Mouse (Mus musculus): ENCODE data around the gene Siglec1. TPM values are rescaled to one million over a fixed set of nuclear protein-coding genes. Genes with fewer than 3 reads are reported as not detected.
"Not testable (repeated sequence)": the region's sequence is repeated elsewhere in the genome, so short reads cannot be mapped to it uniquely, and the experiment has no call there.

The Siglec1 gene
- polyA plus RNA-seq, 1 experiment from 2014 or later, result 0.13 TPM

DNA sequence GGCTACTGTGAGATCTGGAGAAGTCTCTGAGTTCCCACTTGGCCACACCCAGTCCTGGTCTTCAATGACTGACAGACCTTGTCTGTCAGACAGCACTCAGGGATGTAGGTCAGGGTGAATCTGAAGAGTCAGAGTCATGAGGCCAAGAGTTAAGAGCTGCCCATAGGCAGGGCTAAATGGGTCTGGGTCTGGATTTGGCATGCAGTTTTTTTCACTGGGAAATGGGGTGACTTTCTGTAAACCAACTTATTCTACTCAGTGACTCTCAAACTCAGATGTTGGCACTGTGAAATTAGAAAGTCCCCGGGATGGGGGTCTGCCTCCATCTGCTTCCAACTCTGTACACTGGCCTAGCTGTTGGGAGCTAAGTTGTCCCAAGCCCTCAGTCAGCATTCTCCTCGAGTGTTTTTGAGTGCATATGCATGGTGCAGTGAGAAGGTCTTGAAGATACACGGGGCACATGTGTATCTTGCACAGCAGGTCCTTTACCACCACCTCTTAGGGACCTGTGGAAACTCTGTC lies 42.1 kb upstream of the Siglec1 start:
- Histone ChIP-seq H3K36me3 (ENCODE audit: control insufficient read depth, insufficient read depth) (no peaks in the 10 kb centered on the region), H3K4me1 (replicated peaks; ENCODE audit: control insufficient read depth, insufficient read depth, low read length) (peaks cover 6% of the 10 kb centered on the region), H3K9ac (replicated peaks; ENCODE audit: low read depth, low read length) (no peak overlapping the region), H3K27me3 (replicated peaks; ENCODE audit: control insufficient read depth, insufficient read depth, low read length) (no peaks in the 10 kb centered on the region), H3K27ac (ENCODE audit: low read length) (no peak overlapping the region), H3K4me2 (ENCODE audit: low read length) (no peak overlapping the region), H3K4me3 (replicated peaks; ENCODE audit: low read length) (no peak overlapping the region), H3K9me3 (ENCODE audit: control insufficient read depth, low read length) (no peaks in the 10 kb centered on the region)
- no peak for ATAC-seq
- 85% methylated on average over 3 of the region's 3 CpGs for WGBS

DNA sequence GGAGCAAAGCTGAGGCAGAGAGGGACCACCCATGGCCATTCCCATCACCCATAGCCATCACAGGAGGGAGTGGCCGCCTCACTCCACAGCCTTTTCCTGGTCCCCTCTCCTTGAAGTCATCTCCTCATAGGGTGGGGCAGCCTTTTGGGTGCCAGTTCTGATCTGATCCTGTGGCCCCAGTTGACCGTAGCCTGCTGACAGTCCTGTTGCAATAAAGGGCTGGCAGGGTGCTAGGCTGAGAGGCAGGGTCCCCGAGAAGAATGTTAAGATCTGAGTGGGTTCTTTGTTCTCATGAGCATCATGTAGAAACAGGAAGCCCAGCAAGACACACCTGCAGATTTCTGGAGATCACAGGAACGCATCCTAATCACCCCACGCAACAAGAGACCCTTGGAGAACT lies 41.6 kb upstream of the Siglec1 start:
- Histone ChIP-seq H3K9ac (replicated peaks; ENCODE audit: low read depth, low read length) (no peak overlapping the region), H3K36me3 (ENCODE audit: control insufficient read depth, insufficient read depth) (no peaks in the 10 kb centered on the region), H3K27me3 (replicated peaks; ENCODE audit: control insufficient read depth, insufficient read depth, low read length) (no peaks in the 10 kb centered on the region), H3K4me3 (replicated peaks; ENCODE audit: low read length) (no peak overlapping the region), H3K4me2 (ENCODE audit: low read length) (no peak overlapping the region), H3K4me1 (replicated peaks; ENCODE audit: control insufficient read depth, insufficient read depth, low read length) (peaks cover 6% of the 10 kb centered on the region), H3K9me3 (ENCODE audit: control insufficient read depth, low read length) (no peaks in the 10 kb centered on the region), H3K27ac (ENCODE audit: low read length) (no peak overlapping the region)
- ATAC-seq, result no peak
- whole genome bisulfite sequencing, result 85% methylated on average over 5 of the region's 5 CpGs

DNA sequence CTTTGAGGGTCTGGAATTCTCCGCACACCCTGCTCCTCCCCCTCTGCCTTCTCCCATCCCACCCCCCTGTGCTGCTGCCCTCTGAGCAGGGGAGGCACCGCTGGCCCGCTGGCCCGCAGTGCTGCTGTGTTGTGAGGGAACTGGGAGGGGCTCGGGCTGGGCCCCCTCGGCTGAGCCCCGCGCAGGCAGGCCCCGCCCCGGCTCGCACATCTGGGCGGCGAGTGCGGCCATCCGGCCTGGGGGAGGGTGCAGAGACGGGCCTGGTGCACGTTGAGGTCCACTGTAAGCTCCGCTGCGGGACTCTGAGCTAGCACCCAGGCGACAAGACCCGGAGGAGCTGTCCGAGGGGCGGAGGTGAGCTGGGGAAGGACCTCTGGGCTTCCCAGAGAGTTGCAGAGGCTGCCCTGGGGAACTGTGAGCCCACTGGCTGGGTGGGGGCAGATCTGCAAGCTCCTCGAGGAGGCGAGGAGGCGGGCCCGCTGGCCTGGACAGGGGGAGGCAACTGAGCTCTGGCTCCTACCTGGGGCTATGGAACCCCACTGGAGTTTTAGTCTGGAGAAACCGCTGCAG lies 40.7 kb upstream of the Siglec1 start, which contains the start of gene Hspa12b:
Hspa12b (plus strand) TSS at position 120 of the 570 bp plus-strand sequence.
- H3K36me3 ChIP-seq (ENCODE audit: control insufficient read depth, insufficient read depth), result no peaks in the 10 kb centered on the region
- H3K27ac ChIP-seq (ENCODE audit: low read length), result no peak within 1 kb of the TSS
- H3K4me3 ChIP-seq (replicated peaks; ENCODE audit: low read length), result peak within 1 kb of the TSS; percentile 33
- H3K9me3 ChIP-seq (ENCODE audit: control insufficient read depth, low read length), result no peaks in the 10 kb centered on the region
- H3K4me2 ChIP-seq (ENCODE audit: low read length), result peak within 1 kb of the TSS; percentile 62
- H3K27me3 ChIP-seq (replicated peaks; ENCODE audit: control insufficient read depth, insufficient read depth, low read length), result no peaks in the 10 kb centered on the region
- H3K9ac ChIP-seq (replicated peaks; ENCODE audit: low read depth, low read length), result peak within 1 kb of the TSS; percentile 56
- 1% methylated on average over 28 of the region's 28 CpGs for WGBS
- peak; percentile 61 for ATAC-seq
- peaks cover 6% of the 10 kb centered on the region for H3K4me1 ChIP-seq (replicated peaks; ENCODE audit: control insufficient read depth, insufficient read depth, low read length)

DNA sequence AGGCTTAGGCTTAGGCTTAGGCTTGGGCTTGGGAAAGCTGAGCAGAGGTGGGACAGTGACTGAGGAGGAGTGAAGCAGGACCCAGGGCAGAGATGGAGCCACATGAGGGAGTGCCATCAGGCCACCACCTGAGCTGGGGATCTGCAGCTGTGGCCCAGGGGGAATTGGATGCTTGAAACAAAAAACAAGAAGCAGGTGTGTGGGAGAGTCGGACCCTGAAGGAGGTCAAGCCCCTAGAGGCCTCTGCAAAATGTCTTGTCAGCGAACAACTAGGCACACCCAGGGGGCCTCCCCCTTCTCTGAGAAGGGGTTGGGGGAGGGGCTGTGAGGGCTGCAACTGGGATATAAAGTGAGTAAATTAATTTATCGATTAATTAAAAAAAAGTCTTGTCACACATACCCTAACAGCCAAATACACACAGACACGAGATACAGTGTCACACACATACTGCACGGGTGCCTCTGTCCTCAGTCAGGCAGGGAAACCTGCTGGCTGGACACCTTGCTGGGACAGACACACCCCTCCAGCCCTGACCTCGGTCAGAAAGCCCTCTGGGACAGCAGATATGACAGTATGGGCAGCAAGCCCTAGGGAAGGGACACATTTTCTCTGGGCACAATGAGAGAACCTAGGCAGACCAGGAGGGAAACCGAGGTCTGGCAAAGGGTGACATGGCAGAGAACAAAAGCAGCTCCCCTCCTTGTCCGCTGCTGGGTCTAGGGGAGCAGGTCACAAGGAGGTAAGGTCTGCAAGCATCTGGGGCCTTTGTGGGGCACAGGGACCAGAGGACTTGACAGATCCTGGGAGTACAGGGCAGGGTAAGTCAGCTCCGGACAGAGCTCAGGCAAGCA lies 39.6 kb upstream of the Siglec1 start:
- H3K4me3 ChIP-seq (replicated peaks; ENCODE audit: low read length), result no peak overlapping the region
- H3K4me2 ChIP-seq (ENCODE audit: low read length), result no peak overlapping the region
- H3K9ac ChIP-seq (replicated peaks; ENCODE audit: low read depth, low read length), result no peak overlapping the region
- no peaks in the 10 kb centered on the region for H3K27me3 ChIP-seq (replicated peaks; ENCODE audit: control insufficient read depth, insufficient read depth, low read length)
- WGBS, result 47% methylated on average over 9 of the region's 9 CpGs
- no peak overlapping the region for H3K27ac ChIP-seq (ENCODE audit: low read length)
- H3K9me3 ChIP-seq (ENCODE audit: control insufficient read depth, low read length), result no peaks in the 10 kb centered on the region
- no peak for ATAC-seq
- no peaks in the 10 kb centered on the region for H3K36me3 ChIP-seq (ENCODE audit: control insufficient read depth, insufficient read depth)
- peaks cover 6% of the 10 kb centered on the region for H3K4me1 ChIP-seq (replicated peaks; ENCODE audit: control insufficient read depth, insufficient read depth, low read length)

DNA sequence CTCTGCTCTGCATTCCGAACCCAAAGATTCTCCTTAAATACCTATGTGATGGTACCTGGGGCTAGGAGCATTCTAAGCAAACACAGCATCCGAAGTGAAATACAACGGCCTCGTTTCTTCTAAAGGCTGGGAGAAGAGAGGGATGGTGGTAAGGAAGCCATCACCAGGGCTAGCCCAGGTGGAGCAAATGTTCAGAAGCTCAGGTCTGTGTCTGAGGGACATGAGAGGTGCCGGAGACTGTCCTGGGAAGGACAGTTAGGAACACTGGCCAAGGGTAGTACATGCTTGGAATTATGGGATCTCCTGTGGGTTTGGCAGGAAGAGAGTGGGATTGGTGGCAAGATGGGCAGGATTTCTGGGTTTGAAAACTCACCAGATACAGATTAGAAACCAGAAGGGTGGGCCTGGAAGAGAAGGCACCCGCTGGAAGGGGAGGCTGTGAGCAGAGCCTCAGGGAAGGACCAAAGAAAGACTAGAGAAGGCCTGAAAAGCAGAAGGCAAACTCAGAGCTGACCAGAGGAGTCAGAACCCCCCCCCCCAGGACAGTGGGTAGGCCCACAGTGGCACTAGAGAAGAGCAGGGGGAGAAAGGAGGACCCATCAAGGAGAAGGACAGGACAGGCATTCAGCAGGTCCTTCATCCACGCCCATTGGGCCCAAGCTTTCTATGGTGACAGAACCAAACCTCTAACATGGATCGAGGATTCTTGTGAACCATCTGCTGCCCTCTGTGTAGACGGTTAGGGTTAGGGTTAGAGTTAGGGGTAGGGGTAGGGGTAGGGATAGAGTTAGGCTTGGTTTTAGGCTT lies 38.8 kb upstream of the Siglec1 start:
- WGBS, result 93% methylated on average over 9 of the region's 9 CpGs
- no peak for ATAC-seq

DNA sequence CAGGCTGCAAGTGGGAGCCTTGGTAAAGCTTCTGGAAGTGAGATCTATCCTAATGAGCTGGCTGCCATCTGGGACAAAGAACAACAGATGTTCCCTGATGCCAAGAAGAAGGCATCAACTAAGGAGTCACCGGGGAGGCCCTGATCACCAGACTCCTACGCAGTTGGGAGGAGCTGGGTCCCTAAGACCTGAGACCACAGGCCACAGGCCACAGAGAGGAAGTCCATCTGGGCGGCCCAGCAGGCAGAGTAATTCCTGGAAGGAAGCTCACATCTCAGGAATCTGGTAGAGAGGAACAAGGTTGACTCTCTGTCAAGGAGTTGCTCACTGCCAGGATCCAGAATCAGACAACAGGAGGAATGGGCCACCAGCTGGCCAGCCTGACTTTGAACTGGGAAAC lies 37.6 kb upstream of the Siglec1 start:
- Histone ChIP-seq H3K9me3 (ENCODE audit: control insufficient read depth, low read length) (no peaks in the 10 kb centered on the region), H3K9ac (replicated peaks; ENCODE audit: low read depth, low read length) (no peak overlapping the region), H3K27me3 (replicated peaks; ENCODE audit: control insufficient read depth, insufficient read depth, low read length) (no peaks in the 10 kb centered on the region), H3K27ac (ENCODE audit: low read length) (no peak overlapping the region), H3K4me3 (replicated peaks; ENCODE audit: low read length) (no peak overlapping the region), H3K4me2 (ENCODE audit: low read length) (no peak overlapping the region), H3K4me1 (replicated peaks; ENCODE audit: control insufficient read depth, insufficient read depth, low read length) (peaks cover 6% of the 10 kb centered on the region), H3K36me3 (ENCODE audit: control insufficient read depth, insufficient read depth) (no peaks in the 10 kb centered on the region)
- WGBS, result 79% methylated on average over 3 of the region's 3 CpGs
- ATAC-seq, result no peak

More for the DNA sequence above, 38.8 kb upstream of the Siglec1 start:
- Histone ChIP-seq H3K4me3 (replicated peaks; ENCODE audit: low read length) (no peak overlapping the region), H3K4me2 (ENCODE audit: low read length) (no peak overlapping the region), H3K9me3 (ENCODE audit: control insufficient read depth, low read length) (no peaks in the 10 kb centered on the region), H3K9ac (replicated peaks; ENCODE audit: low read depth, low read length) (no peak overlapping the region), H3K27me3 (replicated peaks; ENCODE audit: control insufficient read depth, insufficient read depth, low read length) (no peaks in the 10 kb centered on the region), H3K4me1 (replicated peaks; ENCODE audit: control insufficient read depth, insufficient read depth, low read length) (peaks cover 6% of the 10 kb centered on the region), H3K36me3 (ENCODE audit: control insufficient read depth, insufficient read depth) (no peaks in the 10 kb centered on the region), H3K27ac (ENCODE audit: low read length) (no peak overlapping the region)

DNA sequence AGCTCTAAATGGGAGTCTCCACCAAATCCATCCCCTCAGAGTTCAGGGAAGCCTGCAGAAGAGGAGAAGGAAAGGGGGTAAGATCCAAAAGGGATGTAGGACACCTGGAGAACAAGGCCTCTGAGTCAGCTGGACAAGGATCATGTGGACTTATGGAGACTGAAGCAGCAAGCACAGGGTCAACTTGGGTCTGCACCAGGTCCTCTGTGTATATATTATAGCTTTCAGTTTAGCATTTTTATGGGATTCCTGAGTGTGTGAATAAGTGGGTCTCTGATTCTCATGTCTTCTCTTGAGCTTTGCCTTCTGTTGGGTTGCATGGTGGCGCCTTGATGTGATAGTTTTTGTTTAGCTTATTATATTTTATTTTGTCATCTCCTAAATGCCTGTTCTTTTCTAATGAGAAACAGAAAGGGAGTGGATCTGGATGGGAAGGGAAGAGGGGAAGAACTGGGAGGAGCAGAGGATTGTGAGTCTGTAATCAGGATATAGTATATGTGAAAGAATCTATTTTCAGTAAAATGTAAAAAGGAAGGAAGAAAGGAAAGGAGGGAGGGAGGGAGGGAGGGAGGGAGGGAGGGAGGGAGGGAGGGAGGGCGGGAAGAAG lies 32.5 kb upstream of the Siglec1 start:
- 88% methylated on average over 2 of the region's 2 CpGs for WGBS

DNA sequence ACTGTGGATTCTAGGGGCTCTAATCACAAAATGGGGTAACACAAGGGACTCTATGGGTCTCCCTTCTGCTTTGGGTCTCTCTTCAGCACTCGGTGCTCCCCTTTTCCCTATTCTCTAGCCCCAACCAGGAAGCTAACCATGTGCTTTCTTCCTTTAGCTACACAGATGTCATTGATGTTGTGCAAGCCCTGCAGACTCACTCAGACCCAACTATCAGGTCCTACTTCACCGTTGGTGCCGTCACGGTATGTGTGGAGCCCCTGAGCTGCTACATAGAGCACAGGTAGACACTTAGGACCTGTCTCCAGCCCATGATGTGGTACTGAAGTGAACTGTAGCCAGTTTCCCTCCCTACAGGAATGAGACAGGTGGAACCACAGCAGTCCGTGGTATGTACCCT lies 19.4 kb upstream of the Siglec1 start:
- no peak for ATAC-seq
- Histone ChIP-seq H3K27ac (ENCODE audit: low read length) (no peak overlapping the region), H3K4me2 (ENCODE audit: low read length) (no peak overlapping the region), H3K9ac (replicated peaks; ENCODE audit: low read depth, low read length) (no peak overlapping the region), H3K4me1 (replicated peaks; ENCODE audit: control insufficient read depth, insufficient read depth, low read length) (no peaks in the 10 kb centered on the region), H3K9me3 (ENCODE audit: control insufficient read depth, low read length) (no peaks in the 10 kb centered on the region), H3K4me3 (replicated peaks; ENCODE audit: low read length) (no peak overlapping the region), H3K36me3 (ENCODE audit: control insufficient read depth, insufficient read depth) (no peaks in the 10 kb centered on the region), H3K27me3 (replicated peaks; ENCODE audit: control insufficient read depth, insufficient read depth, low read length) (no peaks in the 10 kb centered on the region)
- WGBS, result 95% methylated on average over 5 of the region's 5 CpGs

More for the DNA sequence above, 32.5 kb upstream of the Siglec1 start:
- Histone ChIP-seq H3K36me3 (ENCODE audit: control insufficient read depth, insufficient read depth) (no peaks in the 10 kb centered on the region), H3K4me1 (replicated peaks; ENCODE audit: control insufficient read depth, insufficient read depth, low read length) (no peaks in the 10 kb centered on the region), H3K4me3 (replicated peaks; ENCODE audit: low read length) (no peak overlapping the region), H3K27ac (ENCODE audit: low read length) (no peak overlapping the region), H3K27me3 (replicated peaks; ENCODE audit: control insufficient read depth, insufficient read depth, low read length) (no peaks in the 10 kb centered on the region), H3K4me2 (ENCODE audit: low read length) (no peak overlapping the region), H3K9me3 (ENCODE audit: control insufficient read depth, low read length) (no peaks in the 10 kb centered on the region), H3K9ac (replicated peaks; ENCODE audit: low read depth, low read length) (no peak overlapping the region)
- no peak for ATAC-seq

DNA sequence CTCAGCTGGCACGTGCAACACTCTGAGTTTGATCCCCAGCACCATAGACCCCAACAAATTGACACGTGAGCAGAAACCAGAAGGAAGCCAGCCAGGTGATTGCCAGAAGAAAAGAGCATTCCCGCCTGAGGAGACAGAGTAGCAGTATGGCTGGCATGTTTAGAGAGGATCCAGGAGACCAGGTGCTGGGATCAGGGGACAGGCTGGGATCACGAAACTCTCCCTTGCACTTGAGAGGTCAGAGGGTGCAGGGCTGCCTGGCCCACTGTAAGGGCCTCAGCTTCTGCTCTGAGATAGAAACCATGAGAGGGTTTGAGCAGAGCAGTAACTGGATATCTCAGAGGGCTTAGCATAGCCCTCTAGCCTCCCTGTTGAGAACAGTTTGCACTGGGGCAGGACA lies 18.5 kb upstream of the Siglec1 start:
- H3K27me3 ChIP-seq (replicated peaks; ENCODE audit: control insufficient read depth, insufficient read depth, low read length); H3K4me3 ChIP-seq (replicated peaks; ENCODE audit: low read length); H3K36me3 ChIP-seq (ENCODE audit: control insufficient read depth, insufficient read depth); H3K9ac ChIP-seq (replicated peaks; ENCODE audit: low read depth, low read length); ATAC-seq; H3K4me2 ChIP-seq (ENCODE audit: low read length); H3K4me1 ChIP-seq (replicated peaks; ENCODE audit: control insufficient read depth, insufficient read depth, low read length); H3K9me3 ChIP-seq (ENCODE audit: control insufficient read depth, low read length); H3K27ac ChIP-seq (ENCODE audit: low read length): not testable (repeated sequence)
- 78% methylated on average over 4 of the region's 4 CpGs for WGBS
